Mouse (Mus musculus) leukemia stem cell, adult 10-12 weeks (primary cell): Measurements from ENCODE around the gene Rem2. TPM values are rescaled to one million over a fixed set of nuclear protein-coding genes. Genes with fewer than 3 reads are reported as not detected.

Experiments used
- polyA plus RNA-seq: library from polyadenylated mRNA; stranded (reverse); fragments of >175 nt; gene quantifications from 2 replicates; pipeline ENCODE4 v1.2.3, GENCODE M21; 2012; ENCODE audit warnings: low replicate concordance

The Rem2 gene
- 1.6 and 2.7 TPM in 2 replicates for polyA plus RNA-seq

DNA sequence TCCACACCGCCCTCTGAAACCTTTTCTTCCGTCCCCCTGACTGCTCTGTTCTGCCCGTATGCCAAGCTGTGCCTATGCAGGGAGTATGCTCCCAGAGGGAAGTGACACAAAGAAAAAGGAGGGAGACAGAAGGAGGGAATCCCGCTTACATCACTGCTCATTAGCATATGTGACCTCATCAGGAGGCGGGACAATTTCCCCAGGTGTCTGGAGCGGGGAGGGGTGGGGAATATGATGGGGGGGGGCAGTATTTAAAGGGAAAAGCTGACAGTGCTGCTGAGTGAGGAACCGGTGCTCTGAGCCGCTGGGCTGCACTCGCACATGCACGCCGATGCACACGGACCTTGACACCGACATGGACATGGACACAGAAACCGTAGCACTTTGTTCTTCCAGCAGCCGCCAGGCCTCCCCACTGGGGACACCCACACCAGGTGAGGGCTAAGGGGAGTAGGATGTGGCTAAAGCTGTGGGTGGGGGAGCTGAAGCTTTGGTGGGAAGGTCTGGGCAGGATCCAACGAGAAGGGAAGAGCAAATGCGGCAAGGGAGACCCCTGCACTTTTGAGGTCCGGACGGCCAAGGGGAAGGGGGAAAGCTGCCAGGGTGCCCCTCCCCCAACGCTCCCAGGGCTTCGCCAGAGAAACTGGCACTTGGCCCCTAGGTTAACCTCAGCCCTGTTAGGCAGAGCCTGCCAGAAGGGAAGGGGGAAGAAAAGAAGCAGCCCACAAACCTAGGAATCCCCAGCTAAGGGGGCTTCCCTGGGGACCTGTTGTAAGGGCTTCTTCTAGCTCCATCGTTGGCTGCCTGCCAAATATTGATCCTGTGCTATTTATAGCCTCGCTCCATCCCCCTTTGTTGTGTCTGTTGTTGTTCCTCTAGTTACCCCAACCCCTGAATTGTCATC, at the start of gene Rem2:
TSS of gene Rem2 (plus strand) at position 160 of the 904 bp plus-strand sequence.

GRCm38 (mm10) chr14:54426689-54427398, 49.1 kb upstream of the Rem2 start, which contains the start of gene Mrpl52:
Gene Mrpl52 (plus strand): TSS chr14:54426909.

GRCm38 (mm10) chr14:54431334-54432077, 44.4 kb upstream of the Rem2 start, which contains the start of gene Mmp14:
Gene Mmp14 (plus strand): TSS chr14:54431612.

GRCm38 (mm10) chr14:54463959-54464292, 12.0 kb upstream of the Rem2 start, which contains the start of gene Lrp10:
Gene Lrp10 (plus strand): TSS chr14:54464137.

Other genes with a start within 250 kb of the Rem2 start
- gene Dad1, start 222.0 kb upstream of the Rem2 start, polyA plus RNA-seq = 37.1 and 63.9 TPM in 2 replicates
- 3.1 and 24.7 TPM in 2 replicates for gene Abhd4, start 221.9 kb upstream of the Rem2 start, polyA plus RNA-seq
- gene Olfr49, start 191.2 kb upstream of the Rem2 start, polyA plus RNA-seq = not detected in 2 replicates
- gene Oxa1l, start 115.3 kb upstream of the Rem2 start, polyA plus RNA-seq = 143 and 225 TPM in 2 replicates
- 8.1 and 14.1 TPM in 2 replicates for gene Slc7a7, start 58.3 kb upstream of the Rem2 start, polyA plus RNA-seq
- gene Mrpl52, start 49.2 kb upstream of the Rem2 start, polyA plus RNA-seq = 1,477 and 3,957 TPM in 2 replicates
- gene Mmp14, start 44.5 kb upstream of the Rem2 start, polyA plus RNA-seq = 220 and 342 TPM in 2 replicates
- 496 and 711 TPM in 2 replicates for gene Lrp10, start 12.0 kb upstream of the Rem2 start, polyA plus RNA-seq
- 96.6 and 164 TPM in 2 replicates for gene Prmt5, start 41.4 kb downstream of the Rem2 start, polyA plus RNA-seq
- 15.6 and 36.3 TPM in 2 replicates for gene Haus4, start 78.5 kb downstream of the Rem2 start, polyA plus RNA-seq
- 0.08 and 0.12 TPM in 2 replicates for gene Ajuba, start 101.5 kb downstream of the Rem2 start, polyA plus RNA-seq
- 2.6 and 13.9 TPM in 2 replicates for gene 4931414P19Rik, start 129.9 kb downstream of the Rem2 start, polyA plus RNA-seq
- gene Psmb5, start 141.9 kb downstream of the Rem2 start, polyA plus RNA-seq = 112 and 139 TPM in 2 replicates
- not detected in 2 replicates for gene Psmb11, start 145.3 kb downstream of the Rem2 start, polyA plus RNA-seq
- not detected in 2 replicates for gene Gm17606, start 164.9 kb downstream of the Rem2 start, polyA plus RNA-seq
- 2.7 and 4.7 TPM in 2 replicates for gene Cdh24, start 165.3 kb downstream of the Rem2 start, polyA plus RNA-seq
- 21.9 and 24.6 TPM in 2 replicates for gene 1700123O20Rik, start 210.1 kb downstream of the Rem2 start, polyA plus RNA-seq
- 173 and 343 TPM in 2 replicates for gene Acin1, start 210.8 kb downstream of the Rem2 start, polyA plus RNA-seq
- gene Gm29776, start 222.7 kb downstream of the Rem2 start, polyA plus RNA-seq = not detected in 2 replicates
- gene Cebpe, start 236.1 kb downstream of the Rem2 start, polyA plus RNA-seq = 1.6 and 3.1 TPM in 2 replicates